Mouse (Mus musculus): ENCODE results near the gene Pradc1. TPM values are rescaled to one million over a fixed set of nuclear protein-coding genes. Genes with fewer than 3 reads are reported as not detected.
"Not testable (repeated sequence)": the region's sequence is repeated elsewhere in the genome, so short reads cannot be mapped to it uniquely, and the experiment has no call there.

Pradc1 gene
- total RNA-seq, 4 experiments from 2014 or later = 25.7 to 34.2 (median 32.3) TPM

GRCm38 (mm10) chr6:85450697-85451663, 790 bp downstream of the Pradc1 start, which contains the start of gene Cct7:
TSS of gene Cct7 (plus strand) at chr6:85451514.
- DNase-seq (ENCODE audit: low spot score in 2 of 2) = peak; percentile 97 to 100

GRCm38 (mm10) chr6:85450140-85450539, 1.6 kb downstream of the Pradc1 start:
- DNase-seq (ENCODE audit: low spot score in 2 of 2) = not testable (repeated sequence)

- DNase-seq (ENCODE audit: low spot score in 2 of 2) = no peak
Observed at GRCm38 (mm10) chr6:85447351-85447750, 4.4 kb downstream of the Pradc1 start.

- DNase-seq (ENCODE audit: low spot score in 2 of 2) = no peak
Observed at GRCm38 (mm10) chr6:85445286-85445685, 6.5 kb downstream of the Pradc1 start.

GRCm38 (mm10) chr6:85444266-85444965, 7.4 kb downstream of the Pradc1 start:
- no peak for DNase-seq (ENCODE audit: low spot score in 2 of 2)

GRCm38 (mm10) chr6:85443488-85444233, 8.1 kb downstream of the Pradc1 start:
- no peak for DNase-seq (ENCODE audit: low spot score in 2 of 2)

- no peak for DNase-seq (ENCODE audit: low spot score in 2 of 2)
Observed at GRCm38 (mm10) chr6:85441142-85441541, 10.6 kb downstream of the Pradc1 start.

GRCm38 (mm10) chr6:85436631-85437030, 15.1 kb downstream of the Pradc1 start:
- DNase-seq (ENCODE audit: low spot score in 2 of 2) = no peak

- DNase-seq (ENCODE audit: low spot score in 2 of 2) = no peak
Observed at GRCm38 (mm10) chr6:85436204-85436603, 15.6 kb downstream of the Pradc1 start.

- DNase-seq (ENCODE audit: low spot score in 2 of 2) = no peak
Observed at GRCm38 (mm10) chr6:85433865-85434264, 17.9 kb downstream of the Pradc1 start.

- peak; percentile 73 to 82 for DNase-seq (ENCODE audit: low spot score in 2 of 2)
Observed at GRCm38 (mm10) chr6:85431842-85432431, 19.8 kb downstream of the Pradc1 start, which contains the start of gene Smyd5. TSS of gene Smyd5 (plus strand) at chr6:85431989.

- no peak for DNase-seq (ENCODE audit: low spot score in 2 of 2)
Observed at GRCm38 (mm10) chr6:85431274-85431841, 20.4 kb downstream of the Pradc1 start.

- no peak for DNase-seq (ENCODE audit: low spot score in 2 of 2)
Observed at GRCm38 (mm10) chr6:85423836-85424379, 27.9 kb downstream of the Pradc1 start, which contains the start of gene Noto. TSS of gene Noto (plus strand) at chr6:85423886.

GRCm38 (mm10) chr6:85419150-85419549, 32.6 kb downstream of the Pradc1 start:
- DNase-seq (ENCODE audit: low spot score in 2 of 2) = no peak

- DNase-seq (ENCODE audit: low spot score in 2 of 2) = no peak
Observed at GRCm38 (mm10) chr6:85415829-85416228, 35.9 kb downstream of the Pradc1 start.

- DNase-seq (ENCODE audit: low spot score in 2 of 2) = no peak
Observed at GRCm38 (mm10) chr6:85410771-85411273, 40.9 kb downstream of the Pradc1 start.

GRCm38 (mm10) chr6:85409003-85409402, 42.8 kb downstream of the Pradc1 start:
- no peak for DNase-seq (ENCODE audit: low spot score in 2 of 2)

GRCm38 (mm10) chr6:85403039-85403438, 48.7 kb downstream of the Pradc1 start:
- DNase-seq (ENCODE audit: low spot score in 2 of 2) = no peak

- no peak for DNase-seq (ENCODE audit: low spot score in 2 of 2)
Observed at GRCm38 (mm10) chr6:85402613-85403012, 49.2 kb downstream of the Pradc1 start.

GRCm38 (mm10) chr6:85399715-85400114, 52.1 kb downstream of the Pradc1 start:
- DNase-seq (ENCODE audit: low spot score in 2 of 2) = no peak

All from left cerebral cortex, adult 8-10 months (tissue).